Mouse (Mus musculus) limb, embryonic 14.5 days (tissue): ENCODE results near the gene Ajuba. TPM values are rescaled to one million over a fixed set of nuclear protein-coding genes. Genes with fewer than 3 reads are reported as not detected.

ENCODE experiments used
- ATAC-seq: fragments of 200-750 bp; cut with Nextera tagmentation; 2 replicates; pipeline ENCODE4 v1.8.0; 2017; ENCODE audit warnings: low read depth, moderate number of reproducible peaks, moderate TSS enrichment; ENCODE audit not compliant: low FRiP score
- DNase-seq: peaks from one replicate; pipeline ENCODE4 v3.0.0-alpha.2; 2015; ENCODE audit warnings: low spot score
- H3K27ac ChIP-seq: fragments of 300-500 bp; sonication (generic); replicated peaks from 2 replicates; pipeline ENCODE4 v1.5.1; 2014; ENCODE audit warnings: low read depth, mild to moderate bottlenecking, low read length, moderate library complexity, mixed read lengths
- H3K27me3 ChIP-seq: fragments of 300-500 bp; sonication (generic); 2 replicates; pipeline ENCODE4 v1.6.1; 2014; ENCODE audit warnings: low read length, mixed read lengths; ENCODE audit not compliant: control insufficient read depth, insufficient read depth
- H3K36me3 ChIP-seq: fragments of 300-500 bp; sonication (generic); 2 replicates; pipeline ENCODE4 v1.6.1; 2014; ENCODE audit warnings: mild to moderate bottlenecking, low read length, moderate library complexity, mixed read lengths; ENCODE audit not compliant: control insufficient read depth, insufficient read depth
- H3K4me1 ChIP-seq: fragments of 300-500 bp; sonication (generic); 2 replicates; pipeline ENCODE4 v1.6.1; 2014; ENCODE audit warnings: antibody characterized with exemption, low read length, mixed read lengths; ENCODE audit not compliant: control insufficient read depth, insufficient read depth
- H3K4me2 ChIP-seq: fragments of 300-500 bp; sonication (generic); replicated peaks from 2 replicates; pipeline ENCODE4 v1.6.1; 2014; ENCODE audit warnings: low read depth, mild to moderate bottlenecking, low read length, moderate library complexity; ENCODE audit not compliant: severe bottlenecking
- H3K4me3 ChIP-seq: fragments of 300-500 bp; sonication (generic); replicated peaks from 2 replicates; pipeline ENCODE4 v1.5.1; 2014; ENCODE audit warnings: low read length
- H3K9ac ChIP-seq: fragments of 300-500 bp; sonication (generic); 2 replicates; pipeline ENCODE4 v1.6.1; 2014; ENCODE audit warnings: mild to moderate bottlenecking, low read depth, low read length, moderate library complexity; ENCODE audit not compliant: severe bottlenecking
- H3K9me3 ChIP-seq: fragments of 300-500 bp; sonication (generic); 2 replicates; pipeline ENCODE4 v1.6.1; 2016; ENCODE audit warnings: low read length; ENCODE audit not compliant: control insufficient read depth
- POLR2A ChIP-seq: fragments of 200-500 bp; IDR thresholded peaks from 2 replicates; pipeline ENCODE4 v1.8.0; 2012; ENCODE audit warnings: inconsistent platforms, mild to moderate bottlenecking, moderate library complexity, borderline replicate concordance; ENCODE audit not compliant: insufficient read depth, insufficient read length; ENCODE audit errors: extremely low read depth
- WGBS: fragments of 180-500 bp; shearing (Covaris S2); extraction: QIAGEN DNeasy Blood & Tissue Kit; methylation state at CpG from one replicate; pipeline ENCODE4 v1.1.7; 2014; 5-methylcytosine and 5-hydroxymethylcytosine counted together
- polyA plus RNA-seq, 2 experiments: library from polyadenylated mRNA; depleted of rRNA in 1 of 2; stranded (reverse) in 1 of 2; unstranded in 1 of 2; fragments of >200 nt; fragmentation: Nextera tagmentation in 1 of 2; extraction: Ambion mirVana in 1 of 2; gene quantifications; 2 replicates each; pipeline versions ENCODE4 v1.2.1 to v1.2.3; 2012 to 2014

Gene Ajuba
- polyA plus RNA-seq (2012; rRNA removed) (61.4 and 66.1 TPM in 2 replicates), polyA plus RNA-seq (2014; fragmentation: Nextera tagmentation; extraction: Ambion mirVana) (18.1 and 24.2 TPM in 2 replicates)

- Histone ChIP-seq H3K9ac (peak within 1 kb of the TSS; percentile 92), H3K4me3 (peak within 1 kb of the TSS; percentile 96), H3K4me2 (peak within 1 kb of the TSS; percentile 72), H3K36me3 (peaks cover 12% of the 10 kb centered on the region), H3K27me3 (no peaks in the 10 kb centered on the region), H3K4me1 (peaks cover 31% of the 10 kb centered on the region), H3K27ac (peak within 1 kb of the TSS; percentile 89), H3K9me3 (no peaks in the 10 kb centered on the region)
- WGBS: under 1% methylated on average over 61 of the region's 66 CpGs
- DNase-seq (peak; percentile 91), ATAC-seq (peak; percentile 81)
- peak; percentile 69; the same call in 1 of the 2 replicates for TF ChIP-seq POLR2A
Measured at GRCm38 (mm10) chr14:54577089-54577982, at the start of gene Ajuba. Ajuba (minus strand) TSS chr14:54577558.

- Histone ChIP-seq H3K9ac (no peak overlapping the region), H3K9me3 (no peaks in the 10 kb centered on the region), H3K36me3 (no peaks in the 10 kb centered on the region), H3K27me3 (no peaks in the 10 kb centered on the region), H3K4me3 (no peak overlapping the region), H3K4me2 (no peak overlapping the region), H3K27ac (no peak overlapping the region), H3K4me1 (no peaks in the 10 kb centered on the region)
- 77% methylated on average over 10 of the region's 10 CpGs for WGBS
- ATAC-seq: no peak
- no peak for TF ChIP-seq POLR2A
- no peak for DNase-seq
Measured at GRCm38 (mm10) chr14:54624976-54625375, 47.6 kb upstream of the Ajuba start.

GRCm38 (mm10) chr14:54623334-54623733 is 46.0 kb upstream of the Ajuba start:
- 84% methylated on average over 6 of the region's 6 CpGs for WGBS
- H3K9ac ChIP-seq: no peak overlapping the region
- H3K4me2 ChIP-seq: no peak overlapping the region
- H3K36me3 ChIP-seq: no peaks in the 10 kb centered on the region
- DNase-seq (no peak), ATAC-seq (no peak)
- H3K4me1 ChIP-seq: no peaks in the 10 kb centered on the region
- TF ChIP-seq POLR2A: no peak
- no peak overlapping the region for H3K27ac ChIP-seq
- H3K4me3 ChIP-seq: no peak overlapping the region
- no peaks in the 10 kb centered on the region for H3K9me3 ChIP-seq
- no peaks in the 10 kb centered on the region for H3K27me3 ChIP-seq

- no peak for TF ChIP-seq POLR2A
- Histone ChIP-seq H3K27me3 (no peaks in the 10 kb centered on the region), H3K36me3 (peaks cover 4% of the 10 kb centered on the region; the same call in 1 of the 2 replicates), H3K9me3 (no peaks in the 10 kb centered on the region), H3K27ac (no peak within 1 kb of the TSS), H3K4me1 (peaks cover 4% of the 10 kb centered on the region), H3K4me3 (no peak within 1 kb of the TSS), H3K9ac (no peak within 1 kb of the TSS), H3K4me2 (no peak within 1 kb of the TSS)
- 93% methylated on average over 1 of the region's 1 CpGs for WGBS
- DNase-seq (no peak), ATAC-seq (no peak)
Measured at GRCm38 (mm10) chr14:54621133-54621532, 43.8 kb upstream of the Ajuba start, which contains the start of gene Psmb11. Psmb11 (plus strand) TSS chr14:54621433.

- Histone ChIP-seq H3K4me1 (peaks cover 4% of the 10 kb centered on the region), H3K4me2 (peak within 1 kb of the TSS; percentile 69), H3K9ac (peak within 1 kb of the TSS; percentile 87), H3K9me3 (no peaks in the 10 kb centered on the region), H3K27ac (peak within 1 kb of the TSS; percentile 84), H3K27me3 (no peaks in the 10 kb centered on the region), H3K36me3 (peaks cover 25% of the 10 kb centered on the region), H3K4me3 (peak within 1 kb of the TSS; percentile 77)
- peak; percentile 92 for DNase-seq
- TF ChIP-seq POLR2A: no peak
- peak; percentile 96 for ATAC-seq
- WGBS: under 1% methylated on average over 18 of the region's 25 CpGs
Measured at GRCm38 (mm10) chr14:54617897-54618365, 40.6 kb upstream of the Ajuba start, which contains the start of gene Psmb5. Psmb5 (minus strand) TSS chr14:54618022.
